Mouse (Mus musculus): ENCODE data around the gene Map4k4.

Gene Map4k4

DNA sequence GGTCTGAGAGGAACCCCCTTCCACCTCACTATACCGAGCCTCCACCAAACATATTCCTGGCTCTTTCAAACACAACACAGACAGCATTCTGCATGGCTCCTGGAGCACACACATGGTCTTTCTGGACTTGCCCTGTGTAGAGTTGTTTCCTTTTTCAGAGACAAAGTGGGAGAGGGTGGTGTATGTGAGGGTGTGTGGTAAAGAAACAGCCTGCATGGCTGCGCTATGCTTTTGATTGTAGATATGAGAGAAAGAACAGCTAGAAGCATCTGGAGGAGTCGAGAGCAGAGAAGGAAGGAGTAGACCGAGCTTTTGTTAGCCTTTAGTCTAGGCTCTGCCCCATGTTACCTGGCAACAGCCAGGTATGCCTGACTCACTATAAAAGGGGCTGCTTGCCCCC, 162.7 kb downstream of the Map4k4 start:
- POLR2A ChIA-PET, result interaction anchor here in 2 of 4 experiments (0.5 to 0.6 kb wide), 2 partner anchors 55 to 58 kb away, joined by 3 read pairs; no protein-coding TSS in a partner anchor
- CTCF ChIA-PET, result no interaction called here

DNA sequence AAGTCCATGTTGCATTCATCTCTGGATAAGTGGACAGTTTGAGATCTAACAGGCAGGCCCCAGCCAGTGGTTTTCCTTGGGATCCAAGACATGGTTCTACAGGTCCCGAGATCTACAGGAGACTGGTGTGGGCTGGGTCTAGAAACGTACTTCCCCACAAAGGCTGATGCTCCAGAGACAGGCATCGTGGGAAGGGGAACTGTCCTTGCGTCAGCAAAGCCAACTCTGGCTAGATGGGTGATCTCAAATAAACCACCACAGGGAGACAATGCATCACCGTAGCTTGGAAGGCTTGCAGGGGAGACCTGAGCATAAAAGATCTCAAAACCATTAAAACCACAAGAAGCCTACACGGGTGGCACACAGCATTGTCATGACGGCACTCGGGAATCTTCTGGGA, 163.8 kb downstream of the Map4k4 start:
- POLR2A ChIA-PET, result no interaction called here
- CTCF ChIA-PET, result no interaction called here

DNA sequence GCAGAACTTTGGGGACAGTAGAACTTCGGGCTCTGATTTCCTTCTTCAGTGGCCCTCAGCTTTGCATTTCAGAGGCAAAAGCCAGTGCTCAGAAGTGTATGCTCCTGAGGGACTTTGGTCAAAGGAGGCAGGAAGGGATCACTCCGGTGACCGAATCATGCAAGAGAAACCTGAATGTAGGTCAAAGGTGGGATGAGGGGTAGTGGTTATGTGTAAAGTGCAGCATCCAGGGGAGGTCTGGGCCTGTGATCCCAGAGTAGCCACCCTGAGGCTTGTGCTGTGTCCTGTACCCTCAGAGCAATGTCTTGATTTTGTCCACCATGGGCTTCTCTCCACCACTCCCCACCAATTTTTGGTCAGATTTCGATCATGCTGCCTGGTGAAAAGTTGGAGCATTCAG, 171.8 kb downstream of the Map4k4 start:
- CTCF ChIA-PET, result no interaction called here

DNA sequence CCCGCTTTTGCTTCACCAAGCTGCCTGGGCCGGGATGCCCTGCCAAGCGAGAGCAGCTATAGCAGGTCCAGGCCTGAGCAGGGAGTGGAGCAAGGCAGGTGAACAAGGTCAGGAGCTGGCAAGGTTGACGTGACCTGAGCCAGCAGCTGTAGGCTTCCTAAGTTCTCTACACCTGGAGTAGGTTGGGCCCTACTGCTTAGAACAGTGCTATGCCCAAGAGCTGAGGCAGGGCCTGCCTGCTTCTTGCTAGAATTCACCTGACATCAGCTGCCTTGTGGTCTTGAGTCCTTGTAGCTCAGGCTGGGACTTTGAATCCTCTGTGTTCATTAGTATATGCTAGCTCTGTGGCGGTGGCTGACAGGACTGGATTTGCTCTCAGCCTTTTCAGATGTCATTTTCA, 173.1 kb downstream of the Map4k4 start, which contains the start of gene Il1r2:
TSS of gene Il1r2 (plus strand) at position 301 of the 400 bp plus-strand sequence.
- POLR2A ChIA-PET, result no interaction called here
- CTCF ChIA-PET, result interaction anchor here in 1 of 4 experiments (0.6 kb wide), 1 partner anchor 556 kb away, joined by 4 read pairs; no protein-coding TSS in a partner anchor

More for the DNA sequence above, 171.8 kb downstream of the Map4k4 start:
- POLR2A ChIA-PET, result no interaction called here
